Mouse (Mus musculus) natural killer cell, adult 2 months (primary cell): ENCODE measurements at regions not wholly inside any gene's neighbourhood (a gene's known extent, or its start where the extent isn't known, plus 50 kb on each side); places are given as distances from the start of the nearest gene placed in this dataset.

Experiments used
- DNase-seq, 2 experiments: peaks; one replicate each; pipeline ENCODE4 v3.0.0; 2022; ENCODE audit warnings: low spot score in 2 of 2

DNA sequence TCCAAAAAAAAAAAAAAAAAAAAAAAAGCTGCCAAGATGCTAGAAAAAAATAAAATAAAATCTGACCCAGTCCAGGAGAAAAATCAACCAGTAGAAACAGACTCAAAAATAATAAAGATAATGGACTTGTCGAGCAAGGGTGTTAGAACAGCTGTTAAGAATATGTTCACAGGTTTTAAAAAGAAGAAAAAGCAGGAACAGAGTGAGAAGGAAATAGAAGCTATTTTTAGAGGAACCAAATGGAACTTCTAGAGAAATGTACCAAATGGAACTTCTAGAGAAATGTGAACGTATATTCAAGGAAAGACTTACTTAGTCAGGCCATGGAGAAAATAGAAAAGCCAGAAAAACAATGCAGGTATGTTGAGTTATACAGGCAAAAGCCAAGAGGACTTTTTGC, 662.4 kb upstream of the Jmjd1c start:
- no peak for DNase-seq

DNA sequence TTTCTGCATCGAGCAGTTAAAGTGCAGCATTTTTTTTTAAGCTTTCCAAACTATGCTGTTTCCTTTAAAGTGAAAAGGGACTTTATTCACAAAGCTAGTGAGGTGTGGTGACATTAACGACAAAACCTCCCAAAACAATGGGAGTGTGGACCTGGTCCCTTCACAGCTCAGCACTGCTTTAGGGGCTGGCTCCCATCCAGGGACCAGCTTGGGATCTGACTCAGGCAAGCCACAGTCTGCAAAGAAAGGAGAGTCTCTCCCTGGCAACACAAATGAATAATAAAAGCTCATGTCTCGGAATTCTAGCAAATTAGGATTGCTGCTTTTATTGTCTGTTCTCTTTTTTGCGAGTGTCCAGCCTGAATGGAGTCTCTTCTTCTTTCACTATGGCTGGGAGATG, 625.2 kb upstream of the Jmjd1c start:
- DNase-seq = no peak

DNA sequence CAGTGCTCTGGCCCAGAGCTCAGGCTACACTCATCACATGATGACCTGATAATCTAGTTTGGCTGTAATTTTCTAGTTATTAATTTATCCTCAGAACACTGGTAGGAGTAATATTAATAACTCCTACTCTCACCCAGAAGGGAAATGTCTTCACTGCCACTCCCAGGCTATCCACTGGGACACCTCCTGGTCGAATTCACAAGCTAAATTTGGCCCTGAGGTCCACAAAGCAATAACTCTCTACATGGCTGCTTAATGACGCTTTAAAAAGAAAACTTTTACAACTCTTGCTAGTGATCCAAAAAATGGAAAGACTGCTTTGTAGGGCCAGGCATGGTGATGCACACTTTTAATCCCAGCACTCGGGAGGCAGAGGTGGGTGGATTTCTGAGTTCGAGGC, 623.9 kb upstream of the Jmjd1c start:
- no peak for DNase-seq

DNA sequence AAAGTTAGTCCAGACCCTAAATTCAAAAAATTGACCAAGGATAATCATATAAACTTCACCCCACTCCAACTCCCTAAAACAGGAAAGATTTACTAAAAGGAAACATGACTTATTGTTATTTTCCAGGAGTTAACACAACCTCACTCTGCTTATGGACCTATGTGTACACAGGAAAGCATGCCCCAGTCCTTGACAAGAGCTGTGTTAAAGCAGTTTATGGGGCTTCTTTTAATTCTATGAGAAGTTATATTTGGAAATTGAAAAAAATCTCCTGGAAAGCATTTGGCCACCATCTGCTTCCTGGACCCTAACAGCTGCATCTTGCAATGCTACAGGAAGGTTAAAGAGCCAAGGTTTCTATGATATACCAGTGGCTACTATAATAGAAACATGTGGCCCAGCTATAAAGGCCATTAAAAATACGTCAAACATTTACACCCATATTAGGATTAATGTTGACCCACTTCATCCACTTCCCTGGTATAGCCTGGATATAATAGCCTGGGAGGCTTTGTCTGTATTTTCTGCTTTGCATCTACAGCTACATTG, 620.7 kb upstream of the Jmjd1c start:
- DNase-seq = no peak

DNA sequence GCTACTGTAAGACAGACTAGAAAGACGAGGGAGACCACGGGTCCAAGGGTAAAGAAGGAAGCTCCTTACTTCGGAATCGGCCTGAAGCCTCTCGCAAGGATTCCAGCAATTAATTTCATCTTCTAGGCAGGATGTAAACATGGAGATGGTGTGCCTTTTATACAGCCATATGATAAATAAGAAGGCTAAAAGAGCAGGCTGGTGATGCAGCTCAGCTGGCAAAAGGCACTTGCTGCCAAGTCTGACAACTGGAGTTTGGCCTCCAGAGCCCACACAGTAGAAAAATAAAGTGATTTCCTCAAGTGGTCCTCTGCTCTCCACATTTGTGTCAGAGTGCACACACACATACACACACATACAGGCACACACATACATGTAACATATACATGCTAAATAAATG, 605.1 kb upstream of the Jmjd1c start:
- DNase-seq = no peak

DNA sequence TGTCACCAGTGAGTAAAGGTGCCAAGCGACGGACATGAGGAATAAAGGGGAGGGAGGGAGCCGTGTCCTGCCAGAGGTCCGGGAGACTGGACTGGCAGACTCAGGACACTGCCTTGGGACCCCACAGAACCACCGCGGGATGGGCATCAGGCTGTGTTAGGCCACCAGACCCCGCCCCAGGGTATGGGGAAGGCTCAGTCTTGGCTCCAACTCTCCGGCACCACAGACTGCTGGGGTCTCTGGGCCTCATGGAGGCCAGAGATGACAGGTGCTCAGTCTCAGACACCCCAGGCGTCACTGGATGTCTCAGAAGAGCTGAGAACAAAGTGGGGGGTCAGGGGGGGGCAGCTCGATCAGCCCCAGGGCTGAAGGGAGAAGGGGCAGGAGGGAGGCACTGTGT, 604.1 kb upstream of the Jmjd1c start:
- DNase-seq = no peak

DNA sequence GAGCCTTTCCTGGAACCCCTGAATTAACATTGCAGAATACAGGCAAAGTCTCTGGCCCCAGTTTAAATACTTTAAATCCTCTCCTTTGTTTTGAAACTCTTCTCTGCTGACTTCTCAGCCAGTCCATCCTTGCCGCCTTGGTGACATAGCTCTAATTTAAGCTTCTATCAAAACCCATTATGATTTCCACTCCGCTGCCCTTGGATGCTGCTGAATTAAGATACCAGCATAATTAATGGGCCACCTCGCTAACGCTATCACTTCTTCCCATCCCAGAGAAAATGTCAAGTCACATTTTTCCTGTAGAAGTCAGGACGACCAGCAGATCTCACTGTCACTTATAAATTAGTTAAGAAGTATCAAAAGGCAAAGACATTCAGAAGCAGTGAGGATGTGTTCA, 556.1 kb upstream of the Jmjd1c start:
- no peak for DNase-seq

DNA sequence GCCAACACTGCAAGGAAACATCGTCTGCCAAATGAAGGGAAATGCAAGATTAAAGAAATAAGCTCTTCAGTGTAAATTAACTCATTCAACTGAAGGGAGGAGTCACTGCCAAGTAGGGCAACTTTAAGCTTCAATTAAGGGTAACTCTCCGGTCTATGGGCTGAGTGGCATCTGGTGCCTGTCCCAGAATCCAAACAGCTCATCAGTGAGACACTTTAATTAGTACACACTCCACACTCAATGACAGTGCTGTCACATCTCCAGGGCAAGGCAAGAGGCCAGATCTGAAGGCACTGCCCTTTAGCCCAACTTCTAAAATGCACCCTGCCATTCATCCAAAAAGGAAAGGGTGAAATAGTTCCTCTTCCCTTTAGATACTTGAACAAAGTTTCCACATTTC, 549.3 kb upstream of the Jmjd1c start:
- no peak for DNase-seq

DNA sequence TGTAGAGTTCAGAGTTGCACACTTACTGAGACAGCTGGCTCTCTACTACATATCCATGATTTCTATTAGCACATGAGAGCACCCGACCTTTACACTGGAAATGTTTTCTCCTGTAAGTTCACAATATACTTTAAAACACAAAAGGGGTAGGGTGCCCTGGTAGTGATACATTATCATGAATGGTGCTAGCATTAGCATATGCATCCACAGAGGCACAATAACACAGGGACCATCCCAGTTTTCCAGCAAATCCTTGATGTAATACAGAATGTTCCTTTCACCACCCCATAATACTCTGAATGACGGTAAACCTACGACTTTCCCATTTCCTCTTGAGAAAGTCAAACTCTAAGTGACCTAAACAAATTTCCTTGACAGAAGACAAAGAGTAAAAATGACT, 548.3 kb upstream of the Jmjd1c start:
- DNase-seq = no peak

DNA sequence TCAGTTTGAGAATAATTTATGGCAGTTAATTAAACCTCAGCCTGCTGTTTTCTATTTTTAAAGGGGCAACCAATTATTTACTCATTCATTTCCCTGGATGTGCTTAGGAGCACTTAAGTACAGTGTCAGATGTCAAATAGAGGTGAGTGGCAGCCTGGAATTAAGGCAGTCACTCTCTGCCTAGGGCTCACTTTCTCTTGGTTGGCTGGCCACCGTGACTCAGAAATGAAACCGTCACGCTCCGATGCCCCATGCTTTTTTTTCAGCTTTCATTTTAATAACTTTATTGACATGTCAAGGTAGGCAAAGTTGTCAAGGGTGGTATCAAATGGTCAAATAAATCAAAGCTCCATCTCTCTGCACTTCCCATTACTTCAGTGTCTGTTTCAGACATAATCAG, 547.9 kb upstream of the Jmjd1c start:
- DNase-seq = no peak

DNA sequence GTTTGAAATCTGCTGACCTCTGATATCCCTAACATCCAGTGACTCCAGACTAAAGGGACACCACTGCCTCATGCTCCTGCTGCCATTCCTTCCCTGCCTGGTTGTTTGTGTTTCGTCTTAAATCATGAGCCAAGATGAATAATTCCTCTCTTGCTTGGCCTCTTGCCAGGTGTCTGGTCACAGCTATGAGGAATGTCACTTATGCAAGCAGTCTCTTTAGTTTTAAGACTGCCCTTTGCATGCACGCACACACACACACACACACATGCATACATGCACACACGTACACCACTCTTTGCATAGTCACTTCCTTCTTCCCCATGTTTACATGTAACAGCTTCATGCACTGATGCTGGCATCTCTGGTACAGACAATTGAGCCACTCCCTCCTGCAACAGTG, 543.0 kb upstream of the Jmjd1c start:
- no peak for DNase-seq

DNA sequence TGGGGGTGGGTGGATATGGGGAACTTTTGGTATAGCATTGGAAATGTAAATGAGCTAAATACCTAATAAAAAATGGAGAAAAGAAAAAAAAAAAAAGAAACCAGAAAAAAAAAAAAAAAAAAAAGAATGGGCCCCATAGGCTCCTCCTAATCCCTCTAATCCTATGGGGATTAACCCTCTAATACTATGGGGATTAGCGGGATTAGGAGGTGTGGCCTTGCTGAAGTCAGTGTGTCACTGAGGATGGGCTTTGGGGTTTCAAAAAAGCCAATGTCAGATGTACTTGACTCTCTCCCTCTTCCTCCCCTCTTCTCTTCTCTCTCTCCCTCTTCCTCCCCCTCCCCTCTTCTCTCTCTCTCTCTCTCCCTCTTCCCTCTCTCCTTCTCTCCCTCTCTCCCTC, 541.7 kb upstream of the Jmjd1c start:
- no peak for DNase-seq

DNA sequence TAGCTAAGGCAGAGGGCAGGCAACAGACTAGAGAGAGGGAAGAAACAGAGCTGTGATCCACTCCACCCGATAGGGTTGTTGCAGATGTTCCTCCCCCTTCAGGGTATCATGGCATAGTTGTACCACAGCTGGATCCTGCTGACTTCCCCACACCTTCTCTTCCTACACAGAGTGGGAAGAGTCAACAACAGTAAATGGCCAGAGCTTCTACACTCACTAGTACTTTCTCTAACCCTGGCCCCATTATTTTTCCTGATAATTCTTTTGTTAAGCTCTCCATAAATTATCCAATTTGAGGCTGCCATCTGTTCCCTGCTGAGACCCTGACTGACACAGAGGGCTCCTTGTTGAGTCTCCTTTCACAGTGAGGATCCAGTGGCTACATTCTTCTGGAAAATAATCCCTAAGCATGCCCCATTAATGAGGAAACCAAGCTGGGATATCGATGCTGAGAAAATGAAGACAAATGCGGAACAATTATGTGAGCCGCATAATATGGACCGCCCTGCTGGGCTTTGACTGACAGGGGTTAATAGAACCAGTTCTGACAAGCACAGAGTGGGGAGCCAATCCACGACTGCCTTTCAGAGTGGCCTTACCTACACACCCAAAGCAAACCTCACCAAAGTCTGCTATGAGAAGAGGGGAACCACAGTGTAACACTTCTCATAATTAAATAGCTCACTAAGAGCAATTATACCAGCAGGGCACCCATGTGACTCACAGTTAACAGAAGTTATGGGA, 537.7 kb upstream of the Jmjd1c start:
- no peak for DNase-seq

DNA sequence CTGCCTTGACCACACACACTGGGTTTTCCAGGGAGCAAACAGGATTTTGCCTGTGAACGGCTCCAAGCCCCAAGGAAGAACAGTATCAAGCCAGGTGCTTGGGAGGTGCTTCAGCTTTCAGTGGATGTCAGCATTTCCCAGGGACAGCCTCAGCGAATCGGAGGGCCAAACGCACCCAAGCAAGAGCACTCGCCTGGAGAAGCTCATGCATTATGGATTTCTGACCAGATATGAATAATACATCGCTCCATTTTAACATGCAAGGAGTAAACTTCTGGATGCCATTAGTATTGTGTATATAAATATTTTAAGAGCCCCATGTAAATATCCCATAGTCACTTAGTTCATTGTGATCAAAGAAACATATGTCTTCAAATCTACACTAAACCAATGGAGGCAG, 530.6 kb upstream of the Jmjd1c start:
- DNase-seq = no peak

DNA sequence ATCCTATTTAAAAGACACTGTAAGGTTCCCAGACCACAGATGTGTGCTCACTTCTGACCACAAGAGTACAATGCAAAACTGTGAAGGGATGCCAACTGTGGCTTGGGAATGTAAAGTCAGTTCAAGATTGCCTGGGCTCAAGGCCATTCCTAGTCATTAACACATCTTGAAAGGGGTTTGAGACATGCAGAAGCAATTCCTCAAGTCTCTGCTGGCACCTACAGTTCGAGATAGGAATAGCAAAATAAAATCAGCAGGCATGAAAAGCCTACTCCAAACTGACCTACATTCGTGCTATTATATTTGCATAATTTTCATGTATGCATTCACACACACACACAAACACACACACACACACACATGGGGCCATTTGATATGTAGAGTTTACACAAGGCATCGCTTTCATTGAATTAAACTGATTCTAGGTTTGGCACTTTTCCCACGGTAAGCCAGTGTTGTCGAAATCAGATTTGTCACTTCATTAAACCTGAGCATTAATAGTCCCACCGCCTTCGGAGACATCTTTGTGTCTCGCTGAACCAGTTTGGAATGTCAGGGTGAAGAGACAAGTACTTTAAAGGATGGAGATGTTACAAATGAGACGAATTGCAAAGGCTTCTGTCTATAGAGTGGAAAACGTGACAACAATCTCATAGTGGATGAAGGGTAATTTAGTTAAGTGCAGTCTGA, 520.9 kb upstream of the Jmjd1c start:
- DNase-seq = no peak

DNA sequence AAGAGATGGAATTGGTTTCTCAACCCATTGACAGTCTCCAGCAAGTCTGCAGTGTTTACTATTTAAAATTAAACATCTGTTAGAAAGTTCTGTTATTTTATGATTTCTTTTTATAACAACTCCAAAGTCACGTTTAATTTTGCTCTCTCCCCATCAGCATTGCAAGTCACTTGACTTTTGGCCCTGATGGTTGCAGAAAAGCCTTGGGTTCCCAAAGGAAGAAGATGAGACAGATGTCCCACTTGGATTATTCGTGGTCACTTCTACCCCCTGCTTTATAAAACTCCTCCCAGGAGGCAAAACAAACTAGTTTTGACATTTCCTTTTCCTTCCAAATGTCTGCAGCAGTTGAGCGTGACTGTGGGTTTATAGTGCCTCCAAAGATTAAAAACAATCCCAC, 502.9 kb upstream of the Jmjd1c start:
- DNase-seq = no peak

DNA sequence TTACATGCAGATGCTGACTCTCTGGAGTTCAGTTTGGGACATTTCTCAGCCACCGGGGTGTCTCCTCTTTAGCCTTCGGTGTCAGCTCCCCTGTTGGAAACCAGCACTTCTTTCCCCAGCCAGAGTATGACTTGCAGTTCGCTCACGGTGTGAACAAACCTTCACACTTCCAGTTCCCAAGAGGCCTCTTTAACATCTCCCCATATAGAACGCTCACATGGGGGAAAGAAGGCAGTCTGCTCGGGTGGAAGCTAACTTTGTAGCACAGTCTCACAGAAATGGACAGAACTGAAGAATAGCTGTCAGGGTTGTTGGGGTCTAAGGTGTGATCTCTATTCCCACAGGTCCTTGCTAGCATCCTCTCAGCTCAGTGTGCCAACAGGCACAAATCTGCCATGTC, 502.4 kb upstream of the Jmjd1c start:
- no peak for DNase-seq

DNA sequence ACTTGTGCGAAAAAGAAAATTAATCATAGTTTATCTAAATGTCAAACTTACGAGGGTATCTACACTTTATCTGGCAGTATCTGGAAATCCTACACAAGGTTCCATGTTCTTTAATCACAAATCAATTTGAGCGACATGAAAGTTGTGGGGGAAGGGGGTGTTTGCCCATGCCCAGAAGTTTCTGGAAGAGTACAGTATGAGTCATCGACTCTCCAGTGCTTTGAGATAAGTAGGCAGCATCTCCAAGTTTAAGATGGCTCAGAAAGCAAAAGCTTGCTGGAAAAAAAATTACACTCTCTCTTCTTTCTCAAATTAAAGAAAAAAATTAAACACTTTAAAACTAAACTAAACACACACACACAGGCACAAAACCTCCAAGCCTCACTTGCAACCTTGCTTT, 498.0 kb upstream of the Jmjd1c start:
- no peak for DNase-seq

DNA sequence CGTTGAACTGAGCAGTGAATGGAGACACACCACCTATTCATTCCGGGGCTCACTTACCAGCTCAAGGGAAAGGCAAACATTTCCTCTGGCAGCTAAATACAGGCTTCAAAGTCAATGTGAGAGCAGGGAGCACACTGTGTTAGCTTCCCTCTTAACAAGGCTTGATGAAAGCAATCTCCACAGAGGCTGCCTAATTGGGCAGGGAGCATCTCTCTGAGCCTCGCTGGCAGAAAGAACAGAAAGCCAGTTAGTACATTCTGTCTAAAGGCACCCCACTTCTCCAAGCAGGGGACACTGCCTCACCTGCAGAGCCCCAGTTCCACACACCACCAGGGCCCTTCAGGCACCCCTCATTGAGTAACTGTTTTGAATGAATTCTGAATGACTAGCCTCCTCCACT, 488.8 kb upstream of the Jmjd1c start:
- no peak for DNase-seq

DNA sequence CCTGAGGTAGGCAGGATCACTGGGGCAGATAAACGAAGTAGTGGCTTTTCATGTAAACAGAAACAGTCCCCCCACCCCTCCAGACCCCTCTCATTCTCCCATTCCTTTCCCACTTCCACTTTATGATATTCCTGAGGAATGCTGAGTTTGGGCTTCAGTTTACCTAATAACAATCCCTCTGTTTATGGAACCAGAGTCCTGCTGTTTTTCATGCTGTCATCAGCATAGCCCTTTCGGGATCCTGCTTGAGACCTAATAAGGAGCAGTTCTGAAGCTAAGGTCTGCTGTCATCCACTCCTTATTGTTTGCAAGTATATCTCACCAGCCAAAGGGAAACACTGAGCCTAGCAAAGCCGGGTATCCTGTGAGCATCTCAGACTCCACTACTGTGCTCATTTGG, 479.6 kb upstream of the Jmjd1c start:
- no peak for DNase-seq

DNA sequence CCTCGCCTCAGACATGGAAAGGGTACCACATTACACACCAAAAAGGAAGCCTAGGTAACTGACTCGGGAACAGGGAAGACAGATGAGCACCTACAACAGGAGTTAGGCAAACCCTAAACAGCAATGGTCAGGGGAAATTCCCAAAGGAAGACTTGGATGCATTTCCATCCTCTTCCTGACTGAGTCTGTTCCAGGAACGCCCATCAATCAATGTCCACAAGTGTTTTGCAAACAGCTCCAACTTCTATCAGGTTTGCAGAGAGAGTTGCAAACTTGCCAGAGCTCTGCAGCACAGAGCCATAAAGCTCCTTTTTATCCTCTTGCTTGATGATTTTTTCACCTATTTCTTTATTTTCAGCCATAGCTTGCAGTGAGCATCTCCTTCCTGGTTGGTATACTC, 464.9 kb upstream of the Jmjd1c start:
- no peak for DNase-seq

DNA sequence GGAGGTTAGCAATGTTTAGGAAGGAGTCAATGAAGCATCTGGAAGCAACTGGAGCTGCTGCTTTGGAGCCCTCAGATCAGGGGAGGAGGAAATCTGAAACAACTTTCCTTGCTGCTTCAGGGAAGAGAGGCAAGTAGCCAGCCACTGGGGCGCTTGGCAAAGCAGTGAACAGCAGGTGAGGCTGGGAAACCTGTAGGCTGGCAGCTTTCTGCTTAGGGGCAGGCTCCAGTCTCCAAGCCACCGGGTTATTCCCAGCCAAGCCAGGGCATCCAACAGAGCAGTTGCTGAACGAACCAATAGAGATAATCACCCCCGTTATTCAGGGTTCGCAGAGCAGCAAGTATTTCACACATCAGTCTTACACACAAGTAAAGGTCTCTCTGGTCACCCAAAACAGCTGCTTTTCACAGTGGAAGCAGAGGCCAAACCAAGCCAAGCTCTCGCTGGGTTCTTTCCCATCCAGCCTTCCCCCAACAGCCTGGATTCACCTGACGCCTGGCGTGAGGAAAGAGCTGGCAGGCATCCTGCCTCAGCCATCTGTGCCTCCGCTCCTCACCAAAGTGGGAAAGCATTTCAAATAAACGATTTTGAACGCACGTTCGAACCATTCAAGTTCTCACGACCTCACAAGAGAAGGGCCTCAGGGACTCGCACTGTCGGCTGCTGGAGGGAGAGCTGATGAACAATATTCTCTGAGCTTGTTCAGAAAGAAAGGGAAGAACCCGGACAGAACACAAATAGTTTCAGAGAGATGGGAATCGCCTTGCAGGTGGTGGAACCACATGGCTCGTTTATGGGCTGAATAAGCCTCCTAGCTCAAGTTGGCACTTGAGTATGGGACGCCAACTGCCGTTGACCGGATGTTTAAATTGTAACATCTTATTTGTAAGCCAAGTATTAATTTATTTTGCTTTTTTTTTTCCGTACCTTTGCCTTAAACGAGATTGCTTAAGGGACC, 454.8 kb upstream of the Jmjd1c start:
- DNase-seq = no peak
